Mouse (Mus musculus) liver, embryonic 15.5 days (tissue): ENCODE results near the gene Kctd10. TPM values are rescaled to one million over a fixed set of nuclear protein-coding genes. Genes with fewer than 3 reads are reported as not detected.
A peak's percentile ranks its signal among the peaks of the same experiment; 100 is the strongest.

ENCODE experiments used
- ATAC-seq: fragments of 200-750 bp; cut with Nextera tagmentation; 2 replicates; pipeline ENCODE4 v1.8.0; 2017; ENCODE audit warnings: moderate number of reproducible peaks, mild to moderate bottlenecking, moderate library complexity; ENCODE audit not compliant: insufficient read depth
- H3K27ac ChIP-seq: fragments of 300-500 bp; sonication (generic); replicated peaks from 2 replicates; pipeline ENCODE4 v1.5.1; 2015; ENCODE audit warnings: mild to moderate bottlenecking, inconsistent platforms
- H3K27me3 ChIP-seq: fragments of 300-500 bp; sonication (generic); 2 replicates; pipeline ENCODE4 v1.6.1; 2015; ENCODE audit warnings: mild to moderate bottlenecking, inconsistent platforms
- H3K36me3 ChIP-seq: fragments of 300-500 bp; sonication (generic); replicated peaks from 2 replicates; pipeline ENCODE4 v1.6.1; 2015; ENCODE audit warnings: moderate library complexity, mild to moderate bottlenecking, inconsistent platforms
- H3K4me1 ChIP-seq: fragments of 300-500 bp; sonication (generic); replicated peaks from 2 replicates; pipeline ENCODE4 v1.6.1; 2015; ENCODE audit warnings: inconsistent platforms
- H3K4me2 ChIP-seq: fragments of 300-500 bp; sonication (generic); 2 replicates; pipeline ENCODE4 v1.6.1; 2015; ENCODE audit warnings: moderate library complexity, mild to moderate bottlenecking, inconsistent platforms
- H3K4me3 ChIP-seq: fragments of 300-500 bp; sonication (generic); replicated peaks from 2 replicates; pipeline ENCODE4 v1.5.1; 2015; ENCODE audit warnings: mild to moderate bottlenecking, inconsistent platforms
- H3K9ac ChIP-seq: fragments of 300-500 bp; sonication (generic); 2 replicates; pipeline ENCODE4 v1.6.1; 2015; ENCODE audit warnings: moderate library complexity, mild to moderate bottlenecking, inconsistent platforms
- H3K9me3 ChIP-seq: fragments of 300-500 bp; sonication (generic); replicated peaks from 2 replicates; pipeline ENCODE4 v1.6.1; 2016; ENCODE audit warnings: inconsistent platforms
- WGBS: fragments of 180-500 bp; shearing (Covaris S2); methylation state at CpG from one replicate; pipeline ENCODE4 v1.1.7; 2015; ENCODE audit warnings: mixed read lengths; ENCODE audit not compliant: insufficient replicate concordance; 5-methylcytosine and 5-hydroxymethylcytosine counted together
- microRNA-seq: library from miRNA; unstranded; fragments of <30 nt; microRNA quantifications from one replicate; pipeline ENCODE4, GENCODE M21; 2016
- polyA plus RNA-seq: library from polyadenylated mRNA; unstranded; fragments of >200 nt; fragmentation: Nextera tagmentation; extraction: Ambion mirVana; gene quantifications from 2 replicates; pipeline ENCODE4 v1.2.1, GENCODE M21; 2015

The Kctd10 gene
- polyA plus RNA-seq, 1 experiment from 2014 or later: 21.1 TPM

DNA sequence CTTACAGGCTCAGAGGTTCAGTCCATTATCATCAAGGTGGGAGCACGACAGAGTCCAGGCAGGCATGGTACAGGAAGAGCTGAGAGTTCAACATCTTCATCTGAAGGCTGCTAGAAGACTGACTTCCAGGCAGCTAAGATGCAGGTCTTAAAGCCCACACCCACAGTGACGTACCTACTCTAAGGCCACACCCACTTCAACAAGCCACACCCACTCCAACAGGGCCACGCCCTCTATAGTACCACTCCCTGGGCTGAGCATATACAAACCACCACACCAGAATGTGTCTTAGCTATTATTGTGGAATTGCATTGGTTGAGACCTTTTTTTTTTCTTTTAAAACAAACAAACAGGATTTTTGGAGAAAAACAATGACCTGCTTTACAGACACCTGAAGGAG, 34.8 kb downstream of the Kctd10 start:
- Histone ChIP-seq H3K4me3 (no peak overlapping the region), H3K36me3 (no peaks in the 10 kb centered on the region), H3K27ac (no peak overlapping the region), H3K4me2 (no peak overlapping the region), H3K27me3 (no peaks in the 10 kb centered on the region), H3K9ac (no peak overlapping the region), H3K9me3 (no peaks in the 10 kb centered on the region), H3K4me1 (0 out of 2 replicates have a peak, but pooled peaks cover 5% of the 10 kb centered on the region)
- no peak for ATAC-seq
- 34% methylated on average over 3 of the region's 3 CpGs for WGBS

DNA sequence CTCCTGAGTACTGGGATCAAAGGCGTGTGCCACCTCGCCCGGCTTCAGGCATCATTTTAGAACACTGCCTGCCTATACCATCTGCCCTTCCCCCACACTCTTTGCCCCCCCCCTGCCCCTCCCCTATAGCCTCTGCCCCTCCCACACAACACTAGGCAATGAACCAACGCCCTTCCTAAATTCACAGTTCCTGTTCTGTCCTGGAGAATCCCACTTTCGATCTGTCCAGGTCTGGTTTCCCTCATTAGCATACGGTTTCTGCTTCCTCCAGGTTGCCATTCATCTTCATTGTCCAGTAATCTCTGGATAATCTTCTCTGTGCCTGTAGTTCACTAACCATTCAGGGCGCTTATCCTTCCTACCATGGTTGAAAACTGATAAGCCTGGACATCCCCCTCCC, 36.7 kb downstream of the Kctd10 start:
- H3K36me3 ChIP-seq: no peaks in the 10 kb centered on the region
- no peak for ATAC-seq
- no peak overlapping the region for H3K4me2 ChIP-seq
- H3K9ac ChIP-seq: no peak overlapping the region
- 0 out of 2 replicates have a peak, but pooled peaks cover 5% of the 10 kb centered on the region for H3K4me1 ChIP-seq
- H3K27ac ChIP-seq: no peak overlapping the region
- H3K9me3 ChIP-seq: no peaks in the 10 kb centered on the region
- no peaks in the 10 kb centered on the region for H3K27me3 ChIP-seq
- WGBS: 58% methylated on average over 7 of the region's 7 CpGs
- no peak overlapping the region for H3K4me3 ChIP-seq

DNA sequence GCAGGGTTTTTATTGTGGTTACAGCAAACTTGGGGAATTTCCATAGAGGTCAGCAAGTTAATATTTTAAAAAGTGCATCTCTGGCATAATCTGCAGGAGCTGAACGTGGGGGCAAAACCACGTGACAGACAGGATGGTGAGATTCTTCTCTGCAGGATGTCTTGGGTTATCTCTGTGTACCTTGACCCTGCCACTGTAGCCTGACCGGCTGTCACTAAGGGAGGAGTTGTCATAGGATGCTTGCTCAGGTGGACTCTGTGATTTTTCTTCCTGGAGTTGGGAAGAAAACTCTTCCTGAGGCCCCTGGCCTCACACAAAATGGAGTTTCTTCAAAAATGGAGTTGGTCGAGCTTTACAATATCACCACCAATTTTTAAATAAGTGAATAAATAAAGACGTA, 37.3 kb downstream of the Kctd10 start:
- Histone ChIP-seq H3K4me1 (0 out of 2 replicates have a peak, but pooled peaks cover 5% of the 10 kb centered on the region), H3K4me3 (no peak overlapping the region), H3K36me3 (no peaks in the 10 kb centered on the region), H3K9ac (no peak overlapping the region), H3K27ac (no peak overlapping the region), H3K27me3 (no peaks in the 10 kb centered on the region), H3K9me3 (no peaks in the 10 kb centered on the region), H3K4me2 (no peak overlapping the region)
- 40% methylated on average over 5 of the region's 5 CpGs for WGBS
- no peak for ATAC-seq

GRCm38 (mm10) chr5:114323791-114324507, 56.4 kb downstream of the Kctd10 start:
- H3K36me3 ChIP-seq: no peaks in the 10 kb centered on the region
- peaks cover 6% of the 10 kb centered on the region; the same call in 1 of the 2 replicates for H3K27me3 ChIP-seq
- 0 out of 2 replicates have a peak overlapping the region, but pooled peaks have one; percentile 1 for H3K4me2 ChIP-seq
- H3K9me3 ChIP-seq: no peaks in the 10 kb centered on the region
- H3K4me3 ChIP-seq: no peak overlapping the region
- no peak overlapping the region for H3K9ac ChIP-seq
- H3K4me1 ChIP-seq: no peaks in the 10 kb centered on the region
- no peak for ATAC-seq
- H3K27ac ChIP-seq: no peak overlapping the region
- 17% methylated on average over 16 of the region's 16 CpGs for WGBS

- no peaks in the 10 kb centered on the region for H3K4me1 ChIP-seq
- H3K4me3 ChIP-seq: no peak overlapping the region
- no peak overlapping the region for H3K9ac ChIP-seq
- WGBS: 36% methylated on average over 25 of the region's 25 CpGs
- no peaks in the 10 kb centered on the region for H3K36me3 ChIP-seq
- H3K27me3 ChIP-seq: peaks cover 6% of the 10 kb centered on the region; the same call in 1 of the 2 replicates
- no peak overlapping the region for H3K27ac ChIP-seq
- no peak overlapping the region for H3K4me2 ChIP-seq
- no peak for ATAC-seq
- no peaks in the 10 kb centered on the region for H3K9me3 ChIP-seq
These were observed 57.1 kb downstream of the Kctd10 start for GRCm38 (mm10) chr5:114323105-114323790.

Small RNAs within 50 kb of the gene (microRNA-seq; reads per million reads assigned to microRNA genes)
- not detected for gene Mir7027

Other genes starting within 250 kb of the Kctd10 start
- gene Acacb, start 234.0 kb downstream of the Kctd10 start, polyA plus RNA-seq: 0.43 and 0.45 TPM in 2 replicates
- not detected in 2 replicates for gene Foxn4, start 106.7 kb downstream of the Kctd10 start, polyA plus RNA-seq
- gene Myo1h, start 91.3 kb downstream of the Kctd10 start, polyA plus RNA-seq: 0.40 and 0.62 TPM in 2 replicates
- gene Ube3b, start 99 bp upstream of the Kctd10 start, polyA plus RNA-seq: 17.1 and 18.4 TPM in 2 replicates
- 10.3 and 11.0 TPM in 2 replicates for gene Mmab, start 63.6 kb upstream of the Kctd10 start, polyA plus RNA-seq
- 32.7 TPM in 2 replicates for gene Mvk, start 63.8 kb upstream of the Kctd10 start, polyA plus RNA-seq
- gene Fam222a, start 187.5 kb upstream of the Kctd10 start, polyA plus RNA-seq: 0.50 and 0.73 TPM in 2 replicates